Mouse (Mus musculus) right cerebral cortex, postnatal 10 days (tissue): Measurements from ENCODE around the gene Hist1h1e.
"Not testable (repeated sequence)": the region's sequence is repeated elsewhere in the genome, so short reads cannot be mapped to it uniquely, and the experiment has no call there.

Experiments used
- DNase-seq, 2 experiments: peaks; one replicate each; pipeline ENCODE4 v3.0.0; 2021; ENCODE audit warnings: low spot score in 2 of 2

Hist1h1e gene

GRCm38 (mm10) chr13:23591886-23592285 lies 30.5 kb downstream of the Hist1h1e start:
- not testable (repeated sequence) for DNase-seq

- no peak for DNase-seq
Observed at GRCm38 (mm10) chr13:23591206-23591605, 31.2 kb downstream of the Hist1h1e start.

DNA sequence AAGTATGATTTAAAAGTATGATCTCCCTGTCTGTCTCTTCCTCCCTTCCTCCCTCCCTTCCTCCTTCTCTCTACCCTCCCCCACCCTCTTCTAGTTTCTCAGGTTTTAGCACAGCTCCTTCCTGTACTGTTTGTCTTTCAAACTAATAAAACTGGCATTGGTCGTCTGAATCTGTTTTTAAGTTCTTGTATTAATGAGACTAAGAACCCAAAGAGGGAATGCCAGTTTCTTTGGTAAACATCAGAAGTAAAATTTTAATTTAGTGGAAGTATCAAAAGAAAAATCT lies 35.5 kb downstream of the Hist1h1e start:
- DNase-seq, result no peak

DNA sequence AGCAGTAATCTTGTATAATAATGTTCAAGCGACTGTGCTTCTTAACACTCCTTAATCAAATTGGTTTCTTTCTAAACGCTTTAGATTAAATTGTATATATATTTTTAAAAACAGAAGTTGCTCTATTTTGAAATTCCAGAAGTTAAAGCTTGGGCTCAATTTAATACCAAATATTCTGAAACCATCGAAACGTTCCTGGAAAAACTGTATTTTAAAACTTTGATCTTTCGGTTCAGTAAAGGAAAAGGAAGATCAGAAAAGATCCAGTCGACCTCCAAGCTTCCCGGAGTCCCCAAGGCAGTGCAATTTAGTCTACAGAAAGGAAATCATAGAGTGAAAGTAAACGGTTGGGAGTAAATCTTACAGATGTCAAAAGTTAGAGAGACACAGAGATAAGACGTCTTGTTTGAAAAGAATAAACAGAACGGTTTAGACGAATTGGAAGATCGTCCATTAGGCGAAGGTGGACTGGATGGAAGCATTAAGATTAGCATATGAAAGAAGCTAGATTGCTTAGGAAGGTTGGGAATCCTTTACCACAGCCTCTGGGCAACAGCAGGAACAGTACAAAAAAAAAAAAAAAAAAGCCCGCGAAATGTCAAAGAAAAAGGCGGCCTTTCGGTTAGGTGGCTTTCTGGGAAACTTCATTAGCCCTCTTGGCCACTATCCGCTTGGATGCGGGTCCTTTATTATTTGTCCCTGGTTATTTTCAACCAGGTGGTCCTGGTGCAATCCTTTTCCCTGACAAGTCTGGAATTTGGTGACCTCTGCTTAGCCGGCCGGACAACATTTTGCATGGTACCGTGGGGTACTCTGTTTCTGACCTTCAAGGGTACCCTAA lies 36.0 kb downstream of the Hist1h1e start:
- DNase-seq, result no peak

DNA sequence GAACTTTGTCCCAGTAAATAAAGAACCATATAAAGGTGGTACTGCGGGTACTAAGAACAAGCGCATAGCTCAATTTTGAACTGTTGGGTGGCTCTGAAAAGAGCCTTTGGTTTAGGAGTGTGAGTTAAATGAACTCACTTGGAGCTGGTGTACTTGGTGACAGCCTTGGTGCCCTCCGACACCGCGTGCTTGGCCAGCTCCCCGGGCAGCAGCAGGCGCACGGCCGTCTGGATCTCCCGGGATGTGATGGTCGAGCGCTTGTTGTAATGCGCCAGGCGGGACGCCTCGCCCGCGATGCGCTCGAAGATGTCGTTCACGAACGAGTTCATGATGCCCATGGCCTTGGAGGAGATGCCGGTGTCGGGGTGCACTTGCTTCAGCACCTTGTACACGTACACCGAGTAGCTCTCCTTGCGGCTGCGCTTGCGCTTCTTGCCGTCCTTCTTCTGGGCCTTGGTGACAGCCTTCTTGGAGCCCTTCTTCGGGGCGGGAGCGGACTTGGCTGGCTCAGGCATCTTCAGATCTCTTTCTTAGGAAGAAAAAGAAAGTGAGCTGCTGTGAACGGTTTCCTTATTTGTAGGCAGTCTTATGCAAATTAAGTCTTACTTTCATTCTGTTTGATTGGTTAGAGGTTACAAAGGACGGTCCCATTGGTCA lies 36.8 kb downstream of the Hist1h1e start:
- DNase-seq, result peak; percentile 80 to 84

GRCm38 (mm10) chr13:23585029-23585441 lies 37.3 kb downstream of the Hist1h1e start:
- DNase-seq, result peak; percentile 76 to 77

- no peak for DNase-seq
Observed at GRCm38 (mm10) chr13:23584331-23584730, 38.0 kb downstream of the Hist1h1e start.

- no peak for DNase-seq
Observed at GRCm38 (mm10) chr13:23583387-23584068, 38.8 kb downstream of the Hist1h1e start.

DNA sequence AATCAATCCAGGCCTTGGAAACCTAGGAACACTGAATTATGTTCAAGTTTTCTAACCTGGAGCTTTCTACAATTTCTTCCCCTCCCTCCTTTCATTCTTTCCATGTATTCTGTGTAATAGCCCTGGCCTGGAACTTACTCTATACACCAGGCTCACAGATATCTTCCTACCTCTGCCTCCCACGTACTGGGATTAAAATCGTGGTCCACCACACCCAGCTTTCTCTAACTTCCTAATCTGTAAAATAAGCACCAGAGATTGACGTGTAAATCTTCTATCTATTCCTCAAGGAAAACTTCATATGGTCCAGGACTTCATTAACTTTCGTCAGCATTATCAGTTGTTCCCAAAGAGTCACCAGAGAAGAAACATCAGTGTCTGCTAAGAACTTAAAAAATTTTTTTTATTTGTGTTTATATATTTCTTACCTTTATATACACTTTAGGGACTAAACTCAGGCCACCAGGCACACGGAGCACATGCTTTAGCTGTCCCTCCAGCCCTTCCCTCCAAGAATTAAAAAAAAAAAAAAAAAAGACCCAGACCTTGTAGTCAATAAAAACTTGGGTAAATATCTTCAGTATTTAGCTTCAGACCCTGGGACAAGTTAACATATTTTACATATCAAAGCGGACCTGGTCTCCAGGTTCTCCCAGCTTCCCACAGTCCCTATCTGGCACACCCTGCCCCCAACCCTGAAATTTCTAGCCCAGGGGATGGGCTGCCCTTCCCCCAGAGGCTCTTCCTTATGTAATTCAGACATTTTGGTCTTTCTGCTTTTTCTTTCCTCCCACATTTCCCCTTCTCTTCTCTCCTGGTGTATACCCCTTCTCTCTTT lies 39.9 kb downstream of the Hist1h1e start:
- no peak for DNase-seq

DNA sequence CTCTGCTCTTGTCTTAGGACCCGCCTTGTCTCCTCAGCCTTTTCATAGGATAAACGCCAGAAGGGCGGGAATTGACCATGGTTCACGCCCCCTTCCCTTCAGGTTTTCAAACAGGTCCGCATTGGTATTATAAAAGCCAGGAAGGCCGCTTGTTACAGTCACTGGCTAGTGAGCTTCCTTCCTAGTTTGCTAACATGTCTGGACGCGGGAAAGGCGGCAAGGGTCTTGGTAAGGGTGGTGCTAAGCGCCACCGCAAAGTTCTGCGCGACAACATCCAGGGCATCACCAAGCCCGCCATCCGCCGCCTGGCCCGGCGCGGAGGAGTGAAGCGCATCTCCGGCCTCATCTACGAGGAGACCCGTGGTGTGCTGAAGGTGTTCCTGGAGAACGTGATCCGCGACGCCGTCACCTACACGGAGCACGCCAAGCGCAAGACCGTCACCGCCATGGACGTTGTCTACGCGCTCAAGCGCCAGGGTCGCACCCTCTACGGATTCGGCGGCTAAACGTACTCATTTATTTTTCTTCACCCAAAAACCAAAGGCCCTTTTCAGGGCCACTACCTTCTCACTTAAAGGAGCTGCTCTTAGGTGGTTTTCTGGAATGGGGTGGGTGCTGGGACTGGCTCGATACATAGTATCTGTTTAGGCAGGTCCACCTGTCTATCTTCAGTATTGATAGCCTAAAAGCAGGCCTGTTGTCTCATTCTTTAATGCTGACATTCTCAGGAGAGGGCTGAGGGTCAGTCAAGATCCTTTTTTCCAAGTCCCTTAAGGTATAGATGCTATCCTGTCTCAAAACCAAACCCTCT lies 40.7 kb downstream of the Hist1h1e start, which contains the start of gene Hist1h4d:
Gene Hist1h4d, plus strand, starts transcription at position 191 of the 811 bp plus-strand sequence.
- peak; percentile 98 to 99 for DNase-seq

GRCm38 (mm10) chr13:23577835-23578234 lies 44.5 kb downstream of the Hist1h1e start:
- no peak for DNase-seq

DNA sequence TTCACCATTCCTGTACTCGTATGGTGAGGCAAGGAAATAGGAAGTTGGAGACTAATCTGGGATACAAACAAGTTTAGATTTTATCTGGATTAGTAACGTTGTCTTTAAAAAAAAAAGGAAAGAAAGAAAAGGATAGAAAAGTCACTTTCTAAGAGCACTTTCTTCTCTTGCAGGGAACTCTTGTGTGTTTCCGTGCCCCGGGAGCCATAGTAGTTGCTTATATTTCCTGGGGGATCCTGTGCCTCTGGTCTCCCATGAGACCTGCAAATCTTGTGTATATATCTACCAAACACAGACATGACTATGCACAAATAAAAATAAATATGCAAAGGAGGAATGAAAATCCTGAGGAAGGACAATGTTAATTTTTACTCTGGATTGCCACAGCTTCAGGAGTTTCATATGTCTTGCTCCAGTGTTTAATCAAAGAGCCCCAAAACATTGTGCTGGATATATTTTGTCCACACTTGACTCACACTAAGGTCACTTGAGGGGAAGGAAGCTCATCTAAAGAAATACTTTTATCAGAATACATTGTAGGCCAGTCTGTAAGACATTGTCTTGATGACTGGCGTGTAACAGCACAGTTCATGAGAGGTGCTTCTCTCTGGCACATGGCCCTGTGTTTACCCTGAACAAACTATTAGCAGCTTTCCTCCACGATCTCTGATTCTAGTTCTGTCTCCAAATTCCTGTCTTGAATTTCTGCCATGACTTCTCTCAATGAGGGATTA lies 45.3 kb downstream of the Hist1h1e start:
- no peak for DNase-seq

GRCm38 (mm10) chr13:23576351-23576881 lies 45.9 kb downstream of the Hist1h1e start:
- no peak for DNase-seq

DNA sequence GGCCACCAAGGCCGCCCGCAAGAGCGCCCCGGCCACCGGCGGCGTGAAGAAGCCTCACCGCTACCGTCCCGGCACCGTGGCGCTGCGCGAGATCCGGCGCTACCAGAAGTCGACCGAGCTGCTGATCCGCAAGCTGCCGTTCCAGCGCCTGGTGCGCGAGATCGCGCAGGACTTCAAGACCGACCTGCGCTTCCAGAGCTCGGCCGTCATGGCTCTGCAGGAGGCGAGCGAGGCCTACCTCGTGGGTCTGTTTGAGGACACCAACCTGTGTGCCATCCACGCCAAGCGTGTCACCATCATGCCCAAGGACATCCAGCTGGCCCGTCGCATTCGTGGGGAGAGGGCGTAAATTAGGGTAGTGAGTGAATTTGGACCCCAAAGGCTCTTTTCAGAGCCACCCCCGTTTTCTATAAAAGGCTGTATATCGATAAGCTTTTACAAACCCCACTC lies 46.5 kb downstream of the Hist1h1e start:
- DNase-seq, result not testable (repeated sequence)

GRCm38 (mm10) chr13:23575271-23575851 lies 47.0 kb downstream of the Hist1h1e start, which contains the start of gene Hist1h3d:
Gene Hist1h3d, plus strand, starts transcription at chr13:23575763.
- peak; percentile 38 to 80 for DNase-seq

GRCm38 (mm10) chr13:23574546-23575170 lies 47.7 kb downstream of the Hist1h1e start:
- not testable (repeated sequence) for DNase-seq

DNA sequence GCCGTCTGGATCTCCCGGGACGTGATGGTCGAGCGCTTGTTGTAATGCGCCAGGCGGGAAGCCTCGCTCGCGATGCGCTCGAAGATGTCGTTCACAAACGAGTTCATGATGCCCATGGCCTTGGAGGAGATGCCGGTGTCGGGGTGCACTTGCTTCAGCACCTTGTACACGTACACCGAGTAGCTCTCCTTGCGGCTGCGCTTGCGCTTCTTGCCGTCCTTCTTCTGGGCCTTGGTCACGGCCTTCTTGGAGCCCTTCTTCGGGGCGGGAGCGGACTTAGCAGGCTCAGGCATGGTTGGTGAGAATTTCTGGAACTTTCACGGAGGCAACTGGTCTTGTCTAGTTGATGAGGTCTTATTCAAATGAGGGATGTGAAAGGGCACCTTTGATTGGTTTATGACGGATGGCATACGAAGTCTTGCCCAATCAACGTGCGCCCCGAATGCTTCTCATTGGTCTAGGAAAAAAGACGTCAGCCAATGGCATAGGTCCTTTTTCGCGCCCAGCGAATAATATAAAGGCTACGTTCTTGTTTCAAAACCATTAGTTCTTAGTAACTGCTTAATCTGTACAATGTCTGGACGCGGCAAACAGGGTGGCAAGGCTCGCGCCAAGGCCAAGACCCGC lies 48.3 kb downstream of the Hist1h1e start, which contains the start of the genes Hist1h2bf and Hist1h2ad:
Gene Hist1h2bf, minus strand, starts transcription at position 299 of the 627 bp plus-strand sequence.
Gene Hist1h2ad, plus strand, starts transcription at position 484 of the 627 bp plus-strand sequence.
- peak; percentile 96 to 98 for DNase-seq
